Mouse (Mus musculus) layer of hippocampus, postnatal 25 days (tissue): Measurements from ENCODE around the gene Map4k1. TPM values are rescaled to one million over a fixed set of nuclear protein-coding genes. Genes with fewer than 3 reads are reported as not detected.

Experiments used
- DNase-seq, 2 experiments: peaks; one replicate each; pipeline ENCODE4 v3.0.0; 2022; ENCODE audit warnings: mixed read lengths in 2 of 2, low spot score in 1 of 2; ENCODE audit errors: extremely low spot score in 1 of 2
- total RNA-seq, 2 experiments: library from RNA; stranded (reverse); gene quantifications; 2 replicates each; pipeline ENCODE4 v1.2.3; 2021

Map4k1 gene
- total RNA-seq = 1 to 10 TPM; 2.1 to 2.4 TPM

DNA sequence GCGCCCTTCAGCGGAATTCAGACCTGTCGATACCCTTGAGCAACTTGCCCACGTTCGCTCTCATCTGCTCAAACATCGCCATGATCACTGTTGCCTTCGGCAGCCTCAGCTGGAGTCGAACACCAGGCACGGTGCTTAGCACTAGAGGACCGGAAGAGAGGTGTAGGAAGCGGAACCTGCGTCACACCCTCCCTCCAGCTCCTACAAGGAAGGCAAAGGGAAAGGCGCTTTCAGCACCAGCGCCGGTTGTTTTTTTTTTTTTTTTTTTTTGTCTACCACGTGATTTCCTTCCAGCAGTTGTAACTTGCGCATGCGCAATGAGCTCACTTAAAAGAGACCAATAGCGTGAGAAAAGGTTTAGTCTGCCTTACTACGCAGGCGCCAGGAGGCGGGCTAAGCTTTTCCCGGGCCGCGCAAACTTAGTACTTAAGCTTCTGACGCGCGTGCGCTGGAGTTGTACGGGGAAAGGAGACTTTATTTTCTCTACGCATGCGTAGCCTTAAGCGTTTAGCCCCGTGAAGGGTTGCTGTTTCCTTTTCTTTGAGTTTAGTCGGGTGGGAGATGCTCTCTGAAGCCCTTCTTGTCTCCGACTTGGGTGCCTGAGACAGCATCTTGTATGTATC, at the start of gene Map4k1, which contains the start of gene Eif3k:
Gene Map4k1 (plus strand): TSS at position 400 of the 623 bp plus-strand sequence.
Gene Eif3k (minus strand): TSS at position 214 of the 623 bp plus-strand sequence.
- DNase-seq = peak; percentile 77 to 93

DNA sequence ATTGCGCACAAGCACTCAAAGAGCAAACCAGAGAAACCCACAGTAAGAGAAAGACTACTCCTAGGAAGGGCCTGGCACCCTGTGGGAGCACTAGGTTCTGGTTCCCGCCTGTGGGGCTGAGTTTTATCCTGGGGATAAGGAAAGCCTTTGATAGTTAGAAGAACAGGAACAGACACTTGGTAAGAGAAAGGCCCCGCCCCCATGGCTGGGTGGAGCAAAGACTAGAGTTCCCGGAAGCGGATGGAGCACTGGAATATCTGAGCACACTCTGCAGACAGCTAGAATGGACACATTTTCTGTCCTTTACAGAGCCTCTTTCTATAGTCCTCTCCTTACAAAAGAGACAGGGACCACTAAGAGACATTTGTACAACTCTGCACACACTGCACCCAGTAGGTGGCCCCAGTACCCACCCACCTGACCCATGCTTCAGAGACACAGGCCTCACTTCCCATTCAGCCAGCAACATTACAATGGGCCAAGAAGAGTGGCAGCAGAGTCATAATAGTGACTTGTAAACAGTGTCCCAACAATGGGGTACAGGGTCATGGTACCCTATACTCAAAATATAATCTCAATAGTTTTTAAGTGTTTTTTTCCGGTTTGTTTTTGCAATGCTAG, 49.3 kb upstream of the Map4k1 start:
- no peak for DNase-seq

DNA sequence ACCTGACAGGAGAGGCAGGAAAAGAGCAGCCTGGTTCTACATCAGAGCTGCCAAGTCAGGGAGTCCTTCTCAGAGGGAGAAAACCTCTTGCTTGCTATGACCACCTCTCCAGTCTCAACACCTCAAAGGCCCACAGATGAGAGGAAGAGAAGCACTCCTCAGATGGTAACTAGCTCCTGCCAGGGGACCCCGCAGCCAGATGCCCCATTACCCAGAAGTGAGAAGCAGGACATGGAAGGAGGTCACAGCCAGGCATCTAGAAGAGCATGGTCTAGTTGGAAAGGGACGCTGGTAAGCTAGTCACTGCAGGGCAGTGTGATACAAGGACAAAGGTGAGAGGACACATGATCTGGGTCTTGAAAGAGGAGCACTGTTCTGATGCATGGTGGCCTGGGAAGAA, 48.0 kb upstream of the Map4k1 start:
- no peak for DNase-seq

DNA sequence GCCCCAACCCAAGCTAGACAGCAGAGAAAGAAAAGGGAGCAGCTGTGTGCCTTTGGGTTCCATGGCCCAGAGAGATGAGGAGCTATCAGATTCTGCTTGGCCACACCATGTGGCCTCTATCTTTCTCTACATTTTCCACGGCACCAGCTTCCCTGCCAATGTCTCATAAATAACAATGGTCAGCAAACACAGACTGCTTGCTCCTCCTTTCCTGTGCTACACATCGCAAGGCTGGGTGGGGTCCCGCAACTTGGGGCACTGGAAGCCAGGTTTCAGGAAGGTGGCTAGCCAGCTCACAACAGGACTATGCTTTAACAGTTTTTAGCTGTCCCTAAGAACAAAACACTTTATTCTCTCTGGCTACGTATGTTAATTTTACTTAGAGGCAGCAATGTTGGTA, 45.1 kb upstream of the Map4k1 start:
- DNase-seq = no peak

DNA sequence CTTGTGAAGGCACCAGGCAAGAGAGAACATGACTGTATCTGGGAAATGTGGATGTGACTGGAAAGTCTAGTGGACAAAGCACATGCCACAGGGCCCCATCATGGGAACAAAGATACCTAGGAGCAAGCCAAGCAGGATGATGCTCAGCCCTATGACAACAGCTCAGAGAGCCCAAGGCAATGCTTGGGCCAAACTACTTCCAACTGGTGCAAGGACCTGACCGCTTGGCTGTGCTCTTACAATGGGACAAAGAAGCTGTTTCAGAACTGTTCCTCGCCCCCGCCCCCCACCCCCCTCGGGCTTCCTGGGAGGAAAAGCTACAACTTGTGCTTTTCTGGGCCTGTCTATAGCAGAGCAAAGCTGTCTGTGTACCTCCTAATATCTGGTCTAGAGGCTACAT, 43.2 kb upstream of the Map4k1 start:
- DNase-seq = no peak

DNA sequence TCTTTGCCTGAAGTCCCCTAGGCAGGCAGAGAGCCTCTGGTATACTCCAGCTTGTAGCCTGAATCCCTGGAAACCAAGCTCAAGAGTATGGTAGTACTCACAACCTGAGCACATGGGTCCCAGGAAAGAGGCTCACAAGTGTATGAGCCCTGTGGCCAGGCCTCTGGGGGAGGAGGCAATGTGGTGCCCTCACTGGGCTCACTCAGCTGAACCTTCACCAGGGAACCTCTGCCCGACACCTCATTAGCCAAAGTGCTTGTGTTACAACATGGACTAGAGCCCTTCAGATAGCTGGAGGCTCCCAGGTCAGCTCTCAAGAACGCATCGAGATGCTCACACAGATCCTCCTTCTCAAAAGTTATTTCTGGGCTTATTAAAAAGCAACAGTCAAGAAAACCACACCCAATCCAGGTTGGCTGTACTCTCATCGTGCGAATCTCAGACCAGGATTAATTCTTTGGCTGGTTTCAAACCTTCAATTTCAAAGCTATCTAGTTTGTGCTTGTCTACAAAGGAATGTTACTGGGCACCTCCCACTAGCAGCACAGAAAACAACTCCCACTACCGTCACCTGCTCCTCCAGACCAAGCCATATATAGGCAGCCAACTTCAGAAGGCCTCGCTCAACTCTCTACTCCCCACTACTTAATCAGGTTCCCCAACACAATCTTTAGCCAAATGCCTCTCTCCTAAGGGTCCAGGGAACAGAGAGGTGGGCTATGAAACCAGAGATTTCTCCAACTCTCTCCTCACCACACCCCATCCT, 42.2 kb upstream of the Map4k1 start:
- no peak for DNase-seq

DNA sequence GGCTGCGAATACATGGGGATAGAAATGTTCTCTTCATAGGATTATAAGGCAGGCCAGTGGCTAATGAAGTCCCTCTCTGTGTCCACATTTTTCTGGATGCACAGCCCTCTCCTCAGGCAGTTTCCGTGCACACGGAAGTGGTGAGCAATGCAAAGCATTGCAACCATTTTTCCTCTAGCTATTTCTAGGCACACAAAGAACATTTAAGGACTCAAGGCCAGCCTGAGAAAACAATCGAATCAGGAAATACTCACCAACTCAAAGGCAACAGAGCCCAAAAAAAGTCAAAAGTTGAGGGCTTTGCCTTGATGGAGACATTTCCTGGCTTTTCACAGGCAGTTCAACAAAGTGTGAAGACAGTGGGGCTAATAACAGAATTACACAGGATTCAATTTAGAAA, 40.7 kb upstream of the Map4k1 start:
- no peak for DNase-seq

DNA sequence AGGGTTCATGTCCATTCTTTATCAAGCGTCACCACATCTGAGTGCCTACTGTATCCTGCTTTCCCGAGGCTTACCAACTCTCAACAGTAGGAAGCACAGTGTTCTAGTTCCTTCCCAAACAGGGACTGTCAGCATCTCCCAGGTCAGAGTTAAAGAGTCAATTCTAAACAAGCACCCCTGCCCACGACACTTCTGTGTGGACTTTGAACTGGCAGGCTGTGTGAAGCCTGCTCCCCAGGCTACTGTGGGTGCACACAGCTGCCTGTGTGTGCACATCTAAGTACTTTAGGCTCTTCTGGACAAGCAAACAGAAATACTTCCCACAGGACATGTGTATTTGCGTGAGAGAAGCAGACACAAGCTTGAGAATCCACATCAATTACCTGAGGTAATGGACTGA, 40.3 kb upstream of the Map4k1 start:
- no peak for DNase-seq

DNA sequence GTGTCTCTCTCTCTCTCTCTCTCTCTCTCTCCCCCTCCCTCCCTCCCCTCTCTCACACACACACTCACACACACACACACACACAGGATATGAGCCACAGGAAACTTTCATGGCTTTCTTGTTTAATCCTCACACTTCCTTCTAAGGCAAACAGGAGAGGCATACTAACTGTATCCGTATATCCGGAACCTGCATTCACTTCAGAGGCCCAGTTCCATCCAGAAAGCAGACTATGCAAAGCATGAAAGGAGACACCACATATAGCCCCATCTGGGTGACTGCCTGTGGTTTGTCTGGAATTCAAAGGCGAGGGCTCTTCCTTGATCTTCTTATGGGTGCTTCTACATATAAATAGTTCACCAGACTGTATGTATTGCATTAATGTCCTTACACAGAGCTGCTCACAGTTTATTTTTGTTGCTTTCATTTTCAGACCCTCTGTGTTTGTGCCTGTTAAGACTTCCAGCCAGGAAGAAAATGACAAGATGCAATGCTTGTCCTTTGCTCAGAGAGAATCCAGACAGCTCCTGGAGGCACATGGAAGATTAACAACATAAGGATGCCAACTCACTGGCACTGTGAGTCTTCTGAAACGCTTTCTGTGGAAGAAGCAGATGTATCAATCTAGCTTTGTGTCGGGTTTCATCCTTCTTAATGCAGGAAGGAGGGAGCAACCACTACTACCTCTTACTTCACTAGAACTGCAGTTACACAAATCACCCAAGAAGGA, 38.2 kb upstream of the Map4k1 start:
- no peak for DNase-seq

DNA sequence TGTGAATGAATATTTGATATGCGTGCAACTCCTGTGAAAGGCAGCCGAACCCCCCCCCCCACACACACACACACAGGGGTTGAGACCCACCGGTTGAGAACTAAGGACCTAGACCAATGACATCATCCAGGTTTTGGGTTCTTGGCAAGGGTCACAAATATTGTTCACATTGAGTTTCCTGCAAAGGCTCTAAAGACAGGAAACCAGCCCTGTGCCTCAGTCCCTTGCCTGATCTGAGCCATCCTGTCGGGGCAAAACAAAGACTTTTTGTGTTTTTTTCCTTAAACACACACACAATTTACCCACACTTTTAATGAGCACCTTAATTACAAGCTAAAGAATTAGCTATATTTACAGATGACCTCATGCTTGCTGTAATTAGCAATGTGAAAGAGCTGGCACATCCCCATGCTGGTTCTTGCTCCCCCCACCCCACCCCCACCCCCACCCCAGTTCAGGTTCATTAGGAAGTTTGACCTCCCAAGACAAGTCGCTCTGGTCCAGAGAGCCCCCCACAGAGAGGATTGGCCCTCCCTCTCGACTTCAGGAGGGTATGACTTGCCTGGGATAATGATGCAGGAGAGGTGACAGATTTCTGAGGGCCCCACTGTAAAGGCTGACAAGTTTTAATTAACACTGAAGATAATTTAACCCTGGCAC, 37.0 kb upstream of the Map4k1 start:
- DNase-seq = no peak

DNA sequence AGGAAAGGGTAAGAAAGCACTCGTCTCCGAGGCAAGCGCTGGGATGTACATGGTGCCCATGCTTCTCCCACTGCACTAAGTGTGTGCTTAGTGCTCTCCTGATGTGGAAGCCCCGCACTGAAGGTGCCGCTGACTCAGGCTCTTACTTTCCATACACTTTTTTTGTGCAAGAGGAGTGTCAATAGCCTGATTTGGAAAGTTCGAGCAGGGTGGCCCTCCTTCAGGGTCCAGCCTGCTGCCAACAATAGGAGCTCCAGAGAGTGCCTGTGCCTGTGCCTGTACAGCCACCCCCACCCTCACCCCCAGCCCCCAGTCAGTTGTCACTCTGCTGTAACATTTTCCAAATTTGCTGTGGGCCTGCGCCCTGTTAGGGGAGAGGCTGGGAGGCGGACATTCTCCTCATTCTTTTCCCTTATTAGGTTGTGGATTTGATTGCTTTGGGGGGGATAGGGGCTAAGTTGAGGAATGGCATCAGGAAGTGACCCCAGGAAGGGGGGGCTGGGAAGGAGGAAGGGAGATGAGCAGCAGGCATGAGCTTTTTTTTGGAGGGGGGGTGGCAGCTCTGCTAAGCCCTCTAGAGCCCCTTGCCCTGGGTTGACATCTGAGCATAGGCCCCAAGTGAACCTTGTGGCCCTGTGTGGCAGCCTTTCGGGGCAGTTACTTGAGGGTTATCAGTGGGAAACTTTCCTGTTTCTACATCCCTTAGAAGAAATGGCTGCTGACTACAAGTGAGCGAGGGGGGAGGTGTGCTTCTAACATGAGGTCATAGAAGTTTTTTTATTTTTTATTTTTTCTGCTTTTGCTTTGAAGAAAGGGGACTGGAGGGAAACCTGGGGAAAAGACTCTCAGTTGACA, 36.2 kb upstream of the Map4k1 start:
- no peak for DNase-seq

DNA sequence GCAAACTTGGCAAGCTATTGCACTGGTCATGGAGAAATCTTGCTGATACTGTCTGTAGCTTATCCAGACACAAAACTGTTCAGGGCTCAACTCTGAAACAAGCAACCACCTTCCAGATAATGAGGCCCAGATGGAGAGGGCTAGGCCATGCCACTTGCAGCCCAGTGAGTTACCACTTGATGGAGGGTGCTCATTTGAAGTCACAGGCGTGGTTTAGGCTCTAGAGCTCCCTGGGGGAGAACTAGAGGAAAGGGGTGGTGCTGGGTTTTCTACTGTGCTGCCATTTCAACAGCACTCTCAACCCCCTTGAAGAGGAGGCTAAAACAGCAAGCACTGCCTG, 35.6 kb upstream of the Map4k1 start:
- no peak for DNase-seq

DNA sequence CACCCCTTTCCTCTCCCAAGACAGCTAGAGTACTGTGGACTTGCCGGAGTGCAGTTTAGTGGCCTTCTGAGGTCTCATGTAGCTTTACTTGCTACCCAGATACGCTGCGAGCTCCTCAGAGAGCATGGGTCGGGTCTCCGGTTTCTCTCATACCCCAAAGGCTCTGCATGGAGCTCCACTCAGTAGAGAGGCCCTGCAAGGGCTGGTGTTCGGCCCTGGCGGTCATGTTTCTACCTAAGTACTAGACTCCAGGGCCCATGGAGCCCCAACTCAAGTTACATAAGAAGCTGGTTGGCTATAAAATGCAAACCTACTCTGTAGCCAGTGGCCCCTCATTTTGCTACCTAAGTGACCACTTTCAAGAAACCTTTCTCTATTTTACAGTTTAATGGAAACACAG, 33.1 kb upstream of the Map4k1 start:
- DNase-seq = no peak

DNA sequence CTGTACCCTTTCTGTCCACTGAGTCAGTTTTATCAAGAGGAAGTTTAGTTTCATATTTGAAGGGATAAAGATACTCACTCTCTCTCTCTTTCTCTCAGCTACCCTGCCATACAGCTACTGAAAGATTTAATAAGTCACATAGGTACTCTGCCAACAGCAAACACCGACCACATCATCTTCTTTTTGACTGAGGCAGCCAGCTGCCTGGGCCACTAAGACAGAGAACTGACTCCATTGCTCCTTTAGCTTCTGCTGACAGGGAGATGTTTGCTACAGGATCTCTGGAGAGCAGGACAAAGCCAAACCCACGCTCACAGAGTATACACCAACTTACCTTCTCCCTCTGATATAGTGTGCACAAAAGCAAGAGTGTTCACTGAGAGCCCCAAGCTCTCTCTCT, 32.6 kb upstream of the Map4k1 start:
- DNase-seq = no peak

DNA sequence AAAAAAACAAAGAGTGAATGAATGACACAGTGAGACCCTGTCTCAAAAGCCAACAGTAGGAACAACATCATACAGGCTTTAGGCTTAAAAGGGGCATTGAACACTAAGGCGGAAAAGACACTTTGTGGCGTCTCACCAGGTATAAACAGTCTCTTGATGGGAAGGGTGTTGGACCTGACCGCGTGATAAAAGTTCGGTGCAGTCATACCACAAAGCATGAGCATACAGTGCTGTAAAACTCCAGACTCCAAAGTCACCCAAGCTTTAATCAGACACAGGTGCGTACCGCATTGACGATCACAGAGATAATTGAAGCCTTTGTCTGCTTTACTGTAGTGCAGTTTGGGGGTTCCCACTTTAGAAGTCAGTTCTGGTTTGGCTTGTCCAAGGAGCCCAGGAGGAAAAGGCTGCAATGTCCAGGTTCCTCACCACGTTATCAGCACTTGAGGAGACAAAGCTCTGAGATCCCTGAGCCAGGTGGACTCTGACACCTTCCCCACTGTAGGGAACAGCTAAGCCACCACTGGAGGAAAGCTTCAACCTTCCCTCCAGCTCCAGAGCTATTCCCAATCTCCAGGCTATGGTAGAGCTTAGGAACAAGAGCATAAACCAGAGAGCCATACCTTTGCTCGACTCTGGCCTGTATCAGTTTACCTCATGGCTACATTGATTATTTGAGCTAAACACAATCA, 31.4 kb upstream of the Map4k1 start:
- DNase-seq = no peak

DNA sequence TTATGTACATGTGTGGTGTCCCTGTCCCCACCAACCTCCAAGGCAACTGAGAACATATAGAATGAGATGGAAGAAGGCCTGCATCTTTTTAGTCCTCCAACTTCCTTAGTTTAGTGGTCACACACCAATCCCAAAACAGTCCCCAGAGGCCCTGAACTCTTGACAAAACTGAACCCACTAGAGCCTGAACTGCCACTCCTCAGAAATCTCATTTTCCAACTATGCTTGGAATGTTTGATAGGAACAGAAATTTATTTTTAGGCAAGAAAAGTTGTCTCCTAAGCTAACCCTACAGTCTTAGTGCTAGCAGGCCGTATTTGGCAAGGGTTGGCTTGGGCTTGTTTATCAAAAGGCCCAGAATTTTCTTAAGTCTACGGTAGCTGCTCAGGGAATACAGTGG, 30.1 kb upstream of the Map4k1 start:
- DNase-seq = no peak

DNA sequence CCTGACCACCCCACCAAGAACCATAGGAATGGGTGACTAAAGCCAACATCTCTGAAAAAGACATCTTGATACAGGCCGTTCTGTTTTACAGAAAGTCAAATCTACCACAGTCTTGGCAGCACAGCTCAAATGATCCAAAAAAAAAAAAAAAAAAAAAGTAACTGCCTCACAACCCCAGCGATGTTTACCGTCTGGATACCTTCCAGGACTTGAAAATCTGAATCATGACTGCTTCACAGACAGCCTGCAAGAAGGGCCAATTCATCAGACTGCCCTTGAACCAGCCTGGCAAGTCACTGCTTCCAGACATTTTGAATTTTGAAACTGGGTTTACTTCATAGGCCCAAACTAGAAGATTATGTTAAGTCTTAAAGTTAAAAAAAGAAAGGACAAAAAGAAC, 29.1 kb upstream of the Map4k1 start:
- DNase-seq = no peak

DNA sequence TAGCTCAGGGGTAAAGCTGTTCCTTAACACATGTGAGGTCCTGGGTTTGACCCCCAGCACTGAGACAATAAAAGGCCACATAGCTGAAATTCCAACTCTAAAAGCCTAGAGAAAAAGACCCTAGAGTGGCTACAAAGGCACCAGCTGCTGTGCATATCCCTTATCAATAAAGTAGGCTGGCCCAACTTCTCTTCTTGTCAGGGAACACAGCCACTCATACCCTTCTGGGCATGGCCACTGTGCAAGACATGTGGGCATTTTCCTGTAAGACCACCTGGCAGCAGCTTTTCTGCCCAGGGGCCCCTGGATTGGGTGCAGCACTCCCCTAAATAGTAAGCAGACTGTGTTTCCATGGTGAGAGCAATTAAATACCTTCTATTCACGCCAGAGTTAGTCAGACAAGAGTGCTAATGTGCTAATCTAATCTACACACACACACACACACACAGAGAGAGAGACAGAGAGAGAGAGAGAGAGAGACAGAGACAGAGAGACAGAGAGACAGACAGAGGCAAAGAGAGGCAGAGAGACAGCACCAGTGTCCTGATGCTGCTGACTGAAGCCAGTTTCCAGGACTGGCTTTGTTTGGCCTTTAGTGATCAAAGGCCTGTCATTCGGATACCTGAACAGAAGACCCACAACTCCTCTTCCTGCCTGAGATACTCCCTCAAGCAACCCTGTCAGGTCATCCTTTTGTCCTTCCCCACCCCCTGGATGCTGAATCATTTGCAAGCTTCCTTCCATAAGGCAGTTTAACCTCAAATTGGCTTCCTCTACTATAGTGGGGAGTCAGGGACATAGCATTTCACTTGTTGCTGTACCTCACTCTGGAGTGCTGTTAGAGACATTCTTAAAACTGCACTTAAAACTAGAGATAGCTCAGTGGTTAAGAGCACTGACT, 28.1 kb upstream of the Map4k1 start:
- no peak for DNase-seq
